Mouse (Mus musculus) frontal cortex, postnatal 14 days (tissue): Measurements from ENCODE around the gene Slc28a1.
"Not testable (repeated sequence)": the region's sequence is repeated elsewhere in the genome, so short reads cannot be mapped to it uniquely, and the experiment has no call there.

Experiments used
- DNase-seq, 2 experiments: peaks; one replicate each; pipeline ENCODE4 v3.0.0; 2022; ENCODE audit warnings: low spot score in 2 of 2

Slc28a1 gene

DNA sequence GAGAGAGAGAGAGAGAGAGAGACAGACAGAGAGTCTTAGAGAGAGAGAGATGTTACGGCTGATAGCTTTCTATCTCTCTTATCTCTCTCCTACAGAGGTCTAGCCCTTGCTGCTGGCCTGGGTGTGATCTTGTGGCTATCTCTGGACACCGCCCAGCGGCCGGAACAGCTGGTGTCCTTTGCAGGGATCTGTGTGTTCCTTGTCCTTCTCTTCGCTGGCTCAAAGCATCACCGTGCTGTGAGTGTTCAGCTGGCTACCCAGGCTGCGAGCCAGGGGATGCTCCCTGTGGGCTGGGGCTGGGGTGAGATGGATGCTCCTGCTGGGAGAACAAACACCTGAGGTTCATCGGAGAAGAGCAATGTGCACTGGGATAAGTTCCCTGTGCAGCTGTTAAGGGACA lies 10.2 kb downstream of the Slc28a1 start:
- DNase-seq = no peak

DNA sequence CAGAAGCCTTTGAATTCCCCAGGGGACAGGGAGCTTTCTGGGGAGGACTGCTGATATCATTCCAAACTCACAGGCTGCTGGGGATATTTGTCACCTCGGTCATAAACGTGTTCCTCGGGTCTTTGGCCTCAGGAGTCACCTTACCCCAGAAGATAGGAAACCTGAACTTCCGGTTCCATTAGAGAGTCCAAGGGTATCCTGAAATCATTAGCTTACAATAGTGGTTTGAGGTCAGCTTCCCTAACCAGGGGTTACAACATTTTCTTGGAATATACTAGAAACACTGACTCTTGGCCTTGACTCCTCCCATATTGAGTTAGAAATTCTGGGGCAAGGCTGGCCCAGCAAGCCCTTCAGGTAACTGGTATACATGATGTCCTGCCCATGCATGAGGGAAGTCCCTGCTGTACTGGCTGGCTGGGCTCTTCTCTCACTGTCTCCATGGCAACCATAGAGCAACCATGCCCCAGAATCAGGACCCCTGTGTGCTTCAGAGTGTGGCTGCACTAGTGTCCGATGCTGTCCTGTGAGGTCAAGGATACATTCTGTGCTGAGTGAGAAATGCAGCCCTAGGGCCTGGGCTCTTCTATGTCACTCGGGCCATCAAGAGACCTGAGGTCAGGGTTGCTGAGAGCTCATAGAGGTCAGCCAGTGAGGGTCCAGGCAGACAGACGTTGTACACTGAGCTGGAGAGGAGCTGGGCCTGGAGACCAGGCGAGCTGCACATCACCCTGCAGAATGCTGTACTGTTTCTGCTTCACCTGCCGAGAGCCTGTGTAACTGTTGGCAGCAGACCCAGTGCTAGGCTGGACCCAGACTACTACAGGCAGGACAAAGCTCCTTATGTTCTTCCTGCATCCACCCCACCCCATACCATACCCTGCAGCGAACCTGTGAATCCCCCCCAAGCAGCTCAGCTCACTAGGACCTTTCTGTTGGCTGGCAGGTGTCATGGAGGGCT lies 10.9 kb downstream of the Slc28a1 start:
- DNase-seq = no peak

DNA sequence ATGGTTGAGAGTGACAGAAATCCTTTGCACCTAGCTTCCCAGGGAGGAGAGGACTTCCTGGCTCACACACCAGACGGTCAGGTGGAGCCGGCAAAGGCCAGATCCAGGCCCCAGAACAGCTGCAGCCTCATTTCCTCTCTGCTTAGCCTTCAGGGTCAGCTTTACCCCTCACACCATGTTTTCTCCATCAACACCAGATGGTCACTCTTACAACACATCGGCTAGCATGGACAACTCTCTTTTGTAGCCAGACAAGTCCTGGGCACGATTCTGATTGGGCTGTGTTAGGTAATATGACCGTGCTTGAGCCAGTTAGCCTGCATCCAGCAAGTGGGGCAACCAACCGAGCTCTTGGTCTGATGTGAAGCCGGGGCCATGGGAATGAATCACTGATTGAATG lies 17.3 kb downstream of the Slc28a1 start:
- DNase-seq = no peak

DNA sequence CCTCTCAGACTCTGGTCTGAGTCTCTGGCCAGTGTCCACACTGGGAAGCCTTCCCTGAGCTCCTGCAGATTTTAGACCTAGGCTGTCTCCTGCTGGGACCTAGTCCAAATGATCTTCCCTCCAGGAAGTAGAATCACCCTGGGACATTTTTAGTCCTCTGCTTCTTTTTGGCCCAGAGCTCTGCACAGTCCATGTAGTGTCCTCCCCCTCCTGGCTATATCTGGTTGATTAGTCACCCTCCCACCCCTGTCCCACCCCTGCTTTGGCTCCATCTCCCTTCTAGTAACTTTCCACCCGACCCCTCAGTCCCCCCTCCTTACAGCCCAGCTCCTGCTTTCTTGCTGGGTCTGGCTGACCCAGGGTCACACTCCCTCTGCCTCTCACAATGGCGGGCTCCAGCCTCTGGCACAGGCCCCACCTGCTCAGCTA lies 18.3 kb downstream of the Slc28a1 start:
- DNase-seq = no peak

DNA sequence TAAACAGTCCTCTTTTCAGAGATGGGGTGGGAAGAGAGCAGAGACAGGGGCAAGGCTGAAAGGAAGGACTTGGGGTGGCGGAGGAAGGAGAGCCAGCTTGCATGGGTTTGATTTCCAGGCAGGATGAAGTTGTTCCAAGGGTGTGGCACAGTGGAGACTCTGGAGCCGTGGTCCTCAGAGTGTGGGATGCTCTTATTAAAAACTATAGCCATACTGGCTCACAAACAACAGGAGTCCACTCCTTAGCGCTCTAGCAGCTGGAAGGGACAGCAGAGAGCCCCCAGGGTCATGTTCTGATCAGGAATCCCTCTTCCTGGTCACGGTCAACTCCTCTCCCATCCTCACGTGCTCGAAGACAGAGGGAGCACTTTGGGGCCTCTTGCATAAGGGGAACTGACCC lies 18.8 kb downstream of the Slc28a1 start:
- DNase-seq = no peak

DNA sequence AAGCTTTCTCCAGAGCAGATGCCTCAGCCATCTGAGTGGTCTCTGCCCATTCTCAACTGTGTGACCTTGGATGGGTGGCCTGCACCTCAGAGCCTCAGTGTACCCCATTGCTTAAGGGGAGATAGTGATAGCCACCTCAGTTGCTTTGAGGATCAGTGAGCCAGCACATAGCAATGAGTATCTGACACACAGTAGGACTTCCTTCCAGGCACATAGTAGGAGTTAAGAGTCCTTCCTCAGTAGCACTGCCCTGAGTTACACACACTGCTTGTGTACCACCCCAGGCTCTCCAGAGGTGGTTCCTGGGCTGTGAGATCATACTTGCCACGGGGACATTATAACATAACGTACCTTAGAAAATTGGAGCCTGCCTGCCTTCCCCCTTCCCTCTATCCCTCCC lies 19.3 kb downstream of the Slc28a1 start:
- DNase-seq = no peak

DNA sequence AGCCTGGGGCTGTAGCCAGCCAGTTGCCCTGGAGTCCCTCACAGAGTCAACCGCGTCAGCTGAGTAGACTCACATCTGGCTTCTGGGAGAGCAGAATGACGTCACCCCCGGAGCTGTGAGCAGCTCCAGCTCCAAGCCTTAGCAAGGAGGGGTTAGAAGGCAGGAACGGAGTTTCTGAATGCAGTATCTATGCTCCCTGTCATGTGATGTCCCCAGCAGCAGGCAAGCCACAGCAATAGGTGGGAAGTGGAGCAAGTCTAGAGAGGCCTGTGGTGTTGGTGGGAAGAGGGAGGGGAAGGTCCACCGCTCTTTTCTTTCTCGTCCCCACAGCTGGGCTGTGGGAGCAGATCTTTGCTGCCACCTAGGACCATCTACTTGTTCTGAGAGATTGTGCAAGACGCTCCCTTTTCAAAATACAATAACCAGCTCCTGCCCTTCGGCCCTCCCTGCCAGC lies 20.0 kb downstream of the Slc28a1 start:
- DNase-seq = peak; percentile 34 to 35

DNA sequence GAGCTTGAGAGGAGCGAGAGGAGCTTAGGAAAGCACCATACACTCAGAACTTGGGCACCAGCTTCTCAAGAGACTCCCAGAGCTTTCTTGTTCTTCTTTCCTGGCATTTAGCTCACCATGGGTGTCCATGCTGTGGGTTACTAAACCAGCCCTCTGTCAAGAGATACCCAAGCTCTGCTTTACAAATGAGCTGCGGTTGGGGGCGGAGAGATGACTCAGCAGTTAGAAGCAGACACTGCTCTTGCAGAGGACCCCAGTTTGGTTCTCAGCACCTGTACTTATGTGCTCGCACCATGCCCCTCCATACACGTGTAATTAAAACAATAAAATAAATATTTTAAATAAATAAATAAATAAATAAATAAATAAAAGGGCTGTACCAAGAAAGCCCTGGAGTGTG lies 22.7 kb downstream of the Slc28a1 start:
- DNase-seq = no peak

DNA sequence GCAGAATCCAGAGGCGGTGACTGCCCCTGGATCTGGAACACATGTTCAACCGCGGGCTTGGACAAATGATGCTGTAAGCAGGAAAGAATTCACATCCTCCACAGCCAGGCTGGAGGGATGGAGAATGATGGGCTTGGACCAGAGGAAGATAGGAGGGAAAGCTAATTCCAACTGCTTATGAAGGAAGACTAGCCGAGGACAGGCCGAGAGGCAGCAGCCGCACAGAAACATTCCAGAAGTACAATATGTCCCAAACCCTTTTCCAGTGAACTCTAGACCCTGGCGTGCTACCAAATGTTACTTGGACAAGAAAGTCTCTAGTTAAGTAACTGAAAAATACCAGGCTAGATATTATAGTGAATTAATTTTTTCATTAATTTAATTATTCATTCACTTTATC lies 24.5 kb downstream of the Slc28a1 start:
- no peak for DNase-seq

DNA sequence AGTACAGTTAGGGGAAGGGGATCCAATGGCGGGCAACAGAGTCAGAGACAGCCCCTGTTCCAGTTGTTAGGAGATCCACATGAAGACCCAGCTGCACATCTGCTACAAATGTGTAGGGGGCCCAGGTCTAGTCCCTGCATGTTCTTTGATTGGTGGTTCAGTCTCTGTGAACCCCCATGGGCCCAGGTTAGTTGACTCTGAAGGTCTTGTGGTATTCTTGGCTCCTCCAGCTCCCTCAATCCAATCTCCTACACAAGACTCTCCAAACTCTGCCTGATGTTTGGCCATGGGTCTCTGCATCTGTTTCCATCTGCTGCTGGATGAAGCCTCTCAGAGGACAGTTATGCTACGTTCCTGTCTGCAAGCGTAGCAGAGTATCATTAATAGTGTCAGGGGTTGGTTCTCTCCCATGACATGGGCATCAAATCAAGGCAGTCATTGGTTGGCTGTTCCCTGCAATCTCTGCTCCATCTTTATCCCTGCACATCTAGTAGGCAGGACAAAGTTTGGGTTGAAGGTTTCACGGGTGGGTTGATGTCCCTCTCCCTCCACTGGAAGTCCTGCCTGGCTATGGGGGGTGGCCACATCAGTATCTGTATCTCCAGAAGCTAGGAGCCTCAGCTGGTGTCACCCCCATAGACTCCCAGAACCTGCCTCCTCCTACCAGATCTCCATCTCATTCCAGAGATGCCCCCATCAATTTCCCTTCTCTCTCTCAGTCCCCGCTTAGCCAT lies 25.2 kb downstream of the Slc28a1 start:
- no peak for DNase-seq

DNA sequence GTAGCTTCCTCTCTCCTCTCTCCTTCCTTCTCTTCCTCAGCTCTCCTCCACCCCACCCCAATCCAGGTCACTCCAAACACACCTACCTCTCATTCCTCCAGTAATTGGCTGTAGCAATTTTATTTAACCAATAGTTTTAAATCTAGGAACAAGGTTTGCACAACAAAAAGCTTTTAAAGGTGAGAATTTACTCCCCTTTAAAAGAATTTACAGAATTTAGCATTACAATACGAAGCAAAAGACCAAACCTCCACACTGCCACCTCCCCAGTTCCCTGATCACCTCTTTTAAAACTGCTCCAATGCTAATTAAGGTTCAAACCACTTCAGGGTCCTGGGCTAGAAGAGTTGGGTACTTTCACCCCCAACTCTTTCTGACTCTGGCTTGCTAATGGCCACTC lies 26.9 kb downstream of the Slc28a1 start:
- no peak for DNase-seq

DNA sequence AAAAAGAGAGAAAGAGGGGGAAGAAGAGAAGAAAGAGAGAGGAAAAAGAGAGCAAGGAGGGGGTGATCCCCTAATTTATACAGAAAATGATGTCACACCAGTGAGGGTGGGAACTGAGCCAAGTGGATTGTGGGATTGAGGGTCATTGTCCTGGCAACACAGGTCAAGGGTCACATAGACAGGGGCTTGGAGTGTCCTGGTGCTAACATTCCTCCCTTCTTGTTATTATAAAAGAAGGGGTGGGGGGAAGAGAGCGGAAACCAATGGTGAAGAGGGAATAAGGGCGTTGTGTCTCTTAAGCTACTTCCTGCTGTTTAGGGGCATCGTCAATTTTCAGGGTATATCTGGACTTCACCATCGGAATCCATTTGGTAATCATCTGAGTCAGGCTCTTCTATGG lies 28.5 kb downstream of the Slc28a1 start:
- DNase-seq = not testable (repeated sequence)

DNA sequence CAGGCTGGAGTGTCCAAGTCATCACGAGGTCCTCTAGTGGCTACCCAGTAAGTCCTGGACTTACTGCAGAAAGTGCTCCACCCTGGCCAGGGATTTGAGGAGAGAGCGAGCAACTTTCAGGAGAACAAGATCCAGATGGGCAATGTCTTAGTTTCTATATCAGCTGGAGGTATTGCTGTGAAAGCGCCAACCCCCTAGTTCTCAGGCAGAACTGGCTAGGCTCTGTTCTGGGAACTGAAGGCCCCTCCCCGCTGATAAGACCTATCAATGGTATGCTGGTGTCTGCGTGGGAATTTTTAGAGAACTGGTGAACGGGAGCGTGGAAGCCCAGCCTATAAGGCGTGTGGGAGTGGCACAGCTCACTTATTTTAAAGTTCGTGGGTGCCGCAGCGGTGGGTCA lies 35.2 kb downstream of the Slc28a1 start:
- no peak for DNase-seq

DNA sequence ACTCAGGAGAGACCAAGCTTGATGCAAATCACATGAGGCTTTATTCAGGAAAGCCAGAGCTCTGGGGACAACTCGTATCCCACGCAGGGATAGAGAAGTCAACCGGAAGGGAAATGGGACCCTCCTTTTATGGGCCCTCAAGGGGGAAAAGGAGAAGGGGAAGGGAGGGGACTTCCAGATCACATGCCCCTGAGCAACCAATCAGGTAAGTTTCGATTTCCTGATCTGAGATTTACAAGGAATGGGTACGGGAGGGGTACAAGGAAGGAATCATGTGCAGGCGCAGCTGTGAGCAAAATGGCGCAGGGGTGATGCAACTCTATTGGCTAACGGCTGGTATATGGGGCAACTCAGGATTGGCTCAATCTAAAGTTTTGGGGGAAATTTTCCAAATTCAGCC lies 36.6 kb downstream of the Slc28a1 start:
- DNase-seq = no peak

DNA sequence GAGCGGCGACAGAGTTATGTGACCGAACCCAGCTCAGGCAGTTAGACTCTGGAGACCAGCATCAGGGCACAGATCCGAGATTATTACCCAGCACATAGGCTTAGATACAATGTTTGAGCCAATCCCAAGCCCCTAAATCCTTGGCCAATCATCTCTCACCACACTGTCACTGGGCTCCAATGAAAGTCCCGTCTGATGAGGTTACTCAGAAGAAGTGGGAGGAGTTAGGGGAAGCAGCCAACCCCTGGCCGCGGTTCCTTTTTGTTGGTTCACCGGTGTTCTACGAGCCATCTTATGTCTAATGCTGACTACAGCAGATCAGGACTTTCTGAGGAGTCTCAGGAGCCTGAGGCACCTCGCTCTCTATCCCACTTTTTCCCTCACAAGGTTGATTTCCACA lies 37.7 kb downstream of the Slc28a1 start:
- DNase-seq = no peak

DNA sequence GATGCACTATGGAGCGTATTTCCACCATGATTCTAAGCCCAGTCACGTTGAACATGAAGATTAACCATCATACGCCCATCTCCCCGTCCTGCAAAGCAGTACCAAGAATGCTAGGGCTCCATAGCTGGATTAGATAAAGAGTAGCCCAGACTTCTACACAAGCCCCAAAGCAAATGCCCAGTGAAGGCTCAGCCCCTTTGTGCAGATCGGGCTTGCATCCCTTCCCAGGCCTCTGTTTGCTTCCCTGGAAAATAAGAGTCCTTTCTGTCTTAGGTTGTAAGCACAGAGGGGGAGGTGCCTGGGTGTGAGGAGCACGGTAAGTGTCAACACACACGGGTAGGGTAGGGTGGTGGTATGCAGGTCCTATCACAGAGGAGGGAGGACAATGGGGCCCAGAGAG lies 38.2 kb downstream of the Slc28a1 start:
- DNase-seq = no peak

DNA sequence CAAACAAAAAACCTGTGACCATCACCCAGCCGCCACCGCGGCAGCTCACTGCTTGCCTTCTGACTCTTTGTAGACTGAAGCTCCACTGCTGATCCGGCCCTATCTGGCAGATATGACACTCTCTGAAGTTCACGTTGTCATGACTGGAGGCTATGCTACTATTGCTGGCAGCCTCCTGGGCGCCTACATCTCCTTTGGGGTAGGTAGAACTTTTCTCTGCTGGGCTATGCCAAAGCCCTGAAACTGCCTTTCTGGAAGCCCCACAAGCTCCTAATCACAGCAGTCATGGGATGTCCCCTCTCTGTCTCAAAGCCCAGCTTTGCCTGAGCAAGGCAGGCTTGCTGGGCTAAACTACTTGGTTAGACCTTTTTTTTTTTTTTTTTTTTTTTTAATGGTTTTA lies 38.7 kb downstream of the Slc28a1 start:
- no peak for DNase-seq

DNA sequence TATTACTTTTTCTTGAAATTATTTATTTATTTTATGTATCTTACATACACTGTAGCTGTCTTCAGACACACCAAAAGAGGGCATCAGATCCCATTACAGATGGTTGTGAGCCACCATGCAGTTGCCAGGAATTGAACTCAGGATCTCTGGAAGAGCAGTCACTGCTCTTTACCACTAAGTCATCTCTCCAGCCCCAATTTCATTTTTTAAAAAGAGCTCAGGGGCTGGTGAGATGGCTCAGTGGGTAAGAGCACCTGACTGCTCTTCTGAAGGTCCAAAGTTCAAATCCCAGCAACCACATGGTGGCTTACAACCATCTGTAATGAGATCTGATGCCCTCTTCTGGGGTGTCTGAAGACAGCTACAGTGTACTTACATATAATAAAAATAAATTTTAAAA lies 39.6 kb downstream of the Slc28a1 start:
- DNase-seq = not testable (repeated sequence)

DNA sequence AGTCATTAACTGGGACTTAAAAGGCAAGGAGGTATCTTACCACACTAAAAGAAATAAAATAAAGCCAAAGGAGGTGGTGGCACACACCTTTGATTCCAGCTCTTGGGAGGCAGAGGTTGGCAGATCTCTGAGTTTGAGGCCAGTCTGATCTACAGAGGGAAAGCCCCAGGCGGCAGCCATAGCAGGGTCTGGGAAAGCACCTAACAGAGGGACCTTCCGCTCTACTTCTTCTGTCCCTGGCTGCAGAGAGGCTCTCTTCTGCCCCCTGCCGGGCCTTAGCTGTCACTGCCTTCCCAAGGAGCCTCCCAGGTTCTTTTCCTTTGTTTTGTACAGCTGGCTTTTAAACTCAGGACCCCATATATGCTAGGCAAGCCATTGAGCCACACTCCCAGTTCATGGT lies 40.4 kb downstream of the Slc28a1 start:
- DNase-seq = peak in 1 of 2 experiments; percentile 27

DNA sequence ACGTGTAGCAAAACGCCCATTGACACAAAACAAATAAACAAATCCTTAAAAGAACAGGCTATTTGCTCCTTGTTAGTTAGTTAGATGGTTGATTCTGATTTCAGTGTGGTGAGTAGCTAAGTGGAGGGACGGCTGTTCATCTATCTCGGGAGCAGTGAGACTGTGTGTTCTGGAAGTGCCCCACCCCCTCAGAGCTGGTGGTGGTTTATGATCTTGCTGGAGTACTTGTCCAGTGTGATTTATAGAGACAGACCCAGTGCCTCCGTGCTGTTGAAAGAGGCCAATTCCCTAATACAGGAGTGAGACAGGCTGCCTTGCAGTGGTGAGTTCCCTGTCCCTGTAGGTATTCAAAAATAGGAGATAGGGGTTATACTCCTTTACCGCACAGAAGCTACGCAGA lies 44.3 kb downstream of the Slc28a1 start:
- no peak for DNase-seq

DNA sequence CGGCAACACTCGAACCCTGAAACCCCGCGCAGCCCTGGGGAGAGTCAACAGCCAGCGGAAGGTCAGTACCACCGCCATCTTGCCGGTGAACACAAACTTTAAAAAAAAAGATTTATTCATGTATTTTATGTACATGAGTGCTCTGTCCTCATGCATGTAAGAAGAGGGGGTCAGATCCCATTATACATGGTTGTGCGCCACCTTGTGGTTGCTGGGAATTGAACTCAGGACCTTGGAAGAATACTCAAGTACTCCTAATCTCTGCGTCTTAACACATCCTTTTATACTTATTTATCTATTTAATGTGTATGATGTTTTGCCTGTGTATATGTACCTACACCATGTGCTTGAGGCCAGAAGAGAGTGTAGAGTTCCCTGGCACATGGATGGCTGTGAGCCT lies 47.1 kb downstream of the Slc28a1 start:
- DNase-seq = no peak

DNA sequence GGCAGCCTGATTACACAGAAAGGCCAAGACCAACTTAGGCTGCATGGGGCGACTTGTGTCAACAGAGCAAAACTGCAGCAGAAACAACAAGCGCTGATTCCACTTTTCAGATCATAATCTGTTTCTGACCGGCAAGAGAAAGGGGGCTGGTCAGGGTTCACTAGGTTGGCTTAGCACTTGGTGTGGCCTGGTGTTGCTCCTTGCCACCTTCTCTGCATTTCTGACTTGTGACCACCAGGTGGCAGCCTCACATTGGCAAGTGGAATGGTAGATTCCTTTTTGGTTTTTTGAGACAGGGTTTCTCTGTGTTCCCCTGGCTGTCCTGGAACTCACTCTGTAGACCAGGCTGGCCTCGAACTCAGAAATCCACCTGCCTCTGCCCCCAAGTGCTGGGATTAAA lies 47.7 kb downstream of the Slc28a1 start:
- DNase-seq = peak; percentile 37 to 74

DNA sequence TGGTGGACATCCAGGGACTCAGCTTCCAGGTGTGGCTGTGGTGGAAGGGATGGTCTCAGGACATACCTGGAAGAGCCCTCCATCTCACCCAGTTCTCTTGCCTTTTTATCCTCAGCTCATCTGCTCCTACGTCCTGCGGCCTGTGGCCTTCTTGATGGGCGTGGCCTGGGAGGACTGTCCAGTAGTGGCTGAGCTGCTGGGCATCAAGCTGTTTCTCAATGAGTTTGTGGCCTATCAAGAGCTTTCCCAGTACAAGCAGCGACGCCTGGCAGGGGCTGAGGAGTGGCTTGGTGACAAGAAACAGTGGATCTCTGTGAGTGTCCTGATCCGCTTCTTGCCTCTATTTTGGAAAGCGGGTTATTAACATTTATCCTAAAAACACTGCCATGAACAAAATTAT lies 49.8 kb downstream of the Slc28a1 start:
- DNase-seq = no peak
